Mouse (Mus musculus) left cerebral cortex, adult 2 months (tissue): Measurements from ENCODE around the gene Agbl3. TPM values are rescaled to one million over a fixed set of nuclear protein-coding genes. Genes with fewer than 3 reads are reported as not detected.

ENCODE experiments used
- DNase-seq, 2 experiments: peaks; one replicate each; pipeline ENCODE4 v3.0.0; 2021 to 2022; ENCODE audit warnings: low spot score in 2 of 2, mixed read lengths in 1 of 2; ENCODE audit errors: extremely low spot score in 1 of 2
- H3K27ac ChIP-seq: fragments of 200-600 bp; 2 replicates; pipeline ENCODE4 v1.8.1; 2022
- H3K4me3 ChIP-seq: fragments of 200-600 bp; 2 replicates; pipeline ENCODE4 v1.8.1; 2022
- CTCF ChIP-seq: fragments of 200-600 bp; IDR thresholded peaks from 2 replicates; pipeline ENCODE4 v1.8.1; 2022; ENCODE audit warnings: antibody characterized with exemption, mild to moderate bottlenecking, moderate library complexity
- intact Hi-C: fragments of 180-260 bp; cut with DNase I; formaldehyde crosslinking; loops from one replicate; pipeline ENCODE4 v1.15.1; 2025
- total RNA-seq, 2 experiments: library from RNA; stranded (reverse); gene quantifications; 2 replicates each; pipeline ENCODE4 v1.2.3; 2021

Gene Agbl3
- total RNA-seq, 2 experiments from 2014 or later = 13.8 to 14.3 TPM

DNA sequence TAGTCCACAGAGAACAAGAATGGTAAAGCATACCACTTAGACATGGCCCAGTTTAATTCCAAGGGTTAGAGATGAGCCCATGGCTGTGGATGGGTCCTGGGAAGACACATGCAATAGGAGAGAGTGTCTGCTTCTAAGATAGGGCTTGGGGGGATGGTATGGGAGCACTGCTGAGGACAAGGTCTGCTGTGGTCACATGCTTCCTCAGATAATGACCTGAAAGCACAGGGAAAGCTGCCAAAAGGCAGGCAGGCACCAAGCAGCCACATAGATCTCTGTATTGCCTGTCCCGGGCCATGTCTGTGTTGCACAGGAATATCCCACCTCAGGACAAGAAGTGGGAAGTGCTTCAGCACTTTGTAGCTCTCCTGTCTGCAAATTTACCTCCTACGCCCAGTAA, 118.9 kb downstream of the Agbl3 start:
- intact Hi-C loops = no loop called here
- H3K4me3 ChIP-seq = no peak overlapping the region
- no peak overlapping the region for H3K27ac ChIP-seq
- no peak for TF ChIP-seq CTCF
- DNase-seq = no peak

DNA sequence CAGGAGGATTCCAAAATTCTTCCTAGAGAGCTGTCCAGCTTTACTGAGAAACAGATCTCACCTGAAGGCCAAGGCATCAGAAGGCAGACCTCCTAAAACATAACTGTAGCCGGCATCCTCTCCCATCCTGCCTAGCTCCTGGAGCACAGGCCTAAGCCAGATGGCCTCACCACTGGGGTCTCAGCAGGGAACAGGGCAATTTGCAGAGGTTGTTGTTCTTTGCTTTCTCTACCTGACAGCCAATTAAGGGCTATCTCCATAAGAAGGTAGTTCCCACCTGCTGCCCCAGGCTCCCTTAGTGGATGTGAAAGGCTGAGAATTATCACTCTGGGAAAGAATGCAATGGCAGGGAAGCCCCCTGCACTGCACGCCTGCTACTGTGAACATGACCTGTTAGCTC, 120.8 kb downstream of the Agbl3 start:
- Histone ChIP-seq H3K27ac (no peak overlapping the region), H3K4me3 (no peak overlapping the region)
- no peak for TF ChIP-seq CTCF
- no peak for DNase-seq
- intact Hi-C loops = no loop called here

DNA sequence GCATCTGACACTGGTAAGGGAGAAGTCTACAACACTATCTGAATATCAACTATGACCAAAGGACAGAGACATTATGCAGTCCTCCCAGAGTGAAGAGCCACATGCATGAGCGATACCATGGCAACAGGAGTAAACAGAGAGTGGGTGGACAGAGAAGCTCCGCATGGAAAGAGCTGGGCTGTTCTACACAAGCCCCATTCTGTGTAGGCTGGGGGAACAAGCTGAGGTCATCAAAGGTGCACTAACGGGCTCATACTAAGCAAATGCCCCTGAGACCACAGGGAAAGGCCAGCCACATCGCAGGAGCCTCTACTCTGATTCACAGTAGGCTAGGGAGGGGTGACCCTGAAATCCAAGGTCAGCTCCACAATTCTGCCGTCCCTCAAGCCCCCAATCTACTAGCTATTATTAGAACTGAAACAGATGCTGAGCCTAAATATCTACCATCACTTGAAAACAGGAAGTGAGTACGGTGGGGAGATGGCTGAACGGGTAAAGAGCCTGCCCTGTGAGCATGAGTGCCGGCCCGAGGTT, 121.7 kb downstream of the Agbl3 start:
- intact Hi-C loops = no loop called here
- TF ChIP-seq CTCF = no peak
- Histone ChIP-seq H3K4me3 (no peak overlapping the region), H3K27ac (no peak overlapping the region)
- DNase-seq = no peak

DNA sequence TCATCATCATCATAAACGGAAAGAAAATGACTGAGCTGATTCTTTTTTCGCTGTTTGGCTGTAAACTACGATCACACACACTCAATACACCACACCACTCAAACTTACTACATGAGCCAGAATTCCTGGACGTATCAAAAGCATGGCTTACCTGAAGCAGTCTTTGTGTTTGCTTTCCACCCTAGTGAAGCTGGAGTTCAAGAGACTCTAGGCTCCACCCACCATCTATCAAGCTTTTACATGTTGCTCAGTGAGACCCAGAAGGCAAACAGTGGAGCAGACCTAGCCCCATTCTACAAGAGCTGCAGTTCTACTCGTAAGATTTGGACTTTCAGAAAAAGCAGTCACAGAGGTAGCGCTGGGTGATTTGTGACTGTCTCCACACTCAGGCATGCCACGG, 122.3 kb downstream of the Agbl3 start:
- DNase-seq = no peak
- H3K4me3 ChIP-seq = no peak overlapping the region
- no peak for TF ChIP-seq CTCF
- intact Hi-C loops = no loop called here
- no peak overlapping the region for H3K27ac ChIP-seq

DNA sequence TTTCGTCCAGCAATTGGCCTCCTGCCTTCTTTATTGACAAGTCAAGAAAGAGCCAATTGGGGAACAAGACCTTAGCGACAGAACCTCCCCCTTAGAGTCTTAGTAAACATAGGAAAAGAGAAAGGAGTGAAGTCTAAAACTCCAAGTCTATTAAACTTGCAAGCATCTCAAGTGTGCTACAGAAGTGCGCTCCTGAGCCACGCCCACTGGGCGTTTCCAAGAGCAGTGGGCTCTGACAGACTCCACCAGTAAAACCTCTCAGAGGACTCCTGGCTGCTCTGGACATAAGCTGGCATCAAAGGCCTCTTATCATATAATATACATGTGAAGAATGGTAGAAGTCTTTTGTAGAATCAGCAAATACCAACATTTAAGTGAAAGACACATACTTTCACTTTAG, 123.2 kb downstream of the Agbl3 start:
- Histone ChIP-seq H3K27ac (no peak overlapping the region), H3K4me3 (no peak overlapping the region)
- no peak for TF ChIP-seq CTCF
- intact Hi-C loops = no loop called here
- no peak for DNase-seq

DNA sequence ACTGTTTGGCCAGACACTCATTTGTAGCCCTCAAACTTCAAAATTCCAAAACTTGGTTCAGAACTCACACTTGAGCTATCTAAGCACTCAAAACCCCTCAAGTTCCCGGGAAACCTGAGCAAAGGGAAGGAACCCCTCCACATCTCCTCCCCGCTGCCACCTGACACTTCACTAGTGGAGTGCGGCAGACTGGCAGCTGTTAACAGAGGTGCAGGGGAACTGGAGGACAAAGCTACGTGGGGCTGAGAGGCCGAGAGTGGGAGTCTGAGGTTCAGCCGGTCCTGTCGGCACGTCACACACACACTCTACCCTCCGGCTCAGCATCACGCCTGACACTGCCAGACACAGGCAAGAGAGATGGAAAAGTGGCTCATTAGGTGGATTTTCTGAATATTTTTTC, 123.6 kb downstream of the Agbl3 start:
- no peak for TF ChIP-seq CTCF
- no peak overlapping the region for H3K4me3 ChIP-seq
- H3K27ac ChIP-seq = no peak overlapping the region
- intact Hi-C loops = no loop called here
- DNase-seq = no peak

DNA sequence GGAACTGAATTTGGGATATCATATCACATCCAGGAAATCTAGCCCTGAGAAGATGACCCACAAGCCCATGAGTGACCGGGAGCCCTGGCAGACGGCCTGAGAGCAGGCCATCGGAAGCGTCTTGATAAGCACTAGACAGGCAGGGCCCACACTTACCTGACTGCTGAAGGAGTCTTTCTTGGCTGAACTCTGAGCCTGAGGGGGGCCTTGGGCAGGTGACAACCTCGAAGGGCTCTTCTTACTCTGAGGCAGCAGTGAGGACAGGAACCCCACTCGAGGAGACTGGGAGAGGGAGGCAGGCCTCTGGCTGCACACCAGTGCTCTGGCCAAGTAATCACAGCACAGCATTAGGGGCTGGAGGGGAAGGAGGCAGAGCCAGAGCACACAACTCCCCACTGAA, 124.1 kb downstream of the Agbl3 start:
- no peak overlapping the region for H3K4me3 ChIP-seq
- no peak for DNase-seq
- no peak overlapping the region for H3K27ac ChIP-seq
- no peak for TF ChIP-seq CTCF
- intact Hi-C loops = no loop called here

DNA sequence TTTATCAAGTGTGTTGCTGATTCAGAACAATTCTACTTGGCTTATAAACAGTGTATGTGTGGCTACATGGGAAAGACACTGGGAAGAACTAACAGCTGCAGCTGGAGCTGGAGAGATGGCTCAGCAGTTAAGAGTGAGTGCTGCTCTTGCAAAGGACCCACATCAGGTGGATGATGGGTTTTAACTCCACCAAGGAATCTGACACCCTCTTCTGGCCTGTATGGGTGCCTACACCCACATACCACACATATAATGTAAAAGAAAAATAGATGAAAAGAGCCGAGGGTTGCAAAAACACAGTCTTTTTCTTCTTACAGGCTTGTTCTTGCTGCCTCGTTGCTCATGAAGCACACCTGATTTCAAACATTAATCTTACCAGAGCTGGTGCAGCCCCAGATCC, 125.9 kb downstream of the Agbl3 start:
- Histone ChIP-seq H3K4me3 (no peak overlapping the region), H3K27ac (no peak overlapping the region; the same call in 1 of the 2 replicates)
- peak; percentile 15 for TF ChIP-seq CTCF
- intact Hi-C loops = no loop called here
- no peak for DNase-seq

DNA sequence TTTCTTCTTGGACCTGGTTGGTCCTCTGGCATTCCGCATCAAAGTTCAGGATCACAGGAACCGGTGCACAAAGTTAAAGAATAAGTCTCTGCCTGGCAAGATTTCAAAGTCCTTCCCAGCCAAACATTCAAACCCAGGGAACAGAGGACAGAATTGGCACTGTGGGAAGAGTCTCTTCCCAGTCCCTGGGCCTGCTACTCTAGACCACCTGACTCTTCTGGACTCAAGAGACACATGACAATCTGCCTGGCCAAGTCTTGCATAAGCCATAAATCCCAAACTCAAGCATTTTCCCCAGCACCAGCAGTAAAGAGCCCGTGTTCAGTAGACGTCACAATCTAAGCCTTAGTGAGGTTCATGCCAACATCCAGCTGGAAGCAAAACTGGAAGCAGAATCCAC, 126.4 kb downstream of the Agbl3 start:
- no peak for TF ChIP-seq CTCF
- Histone ChIP-seq H3K27ac (peak overlapping the region; percentile 57), H3K4me3 (no peak overlapping the region)
- intact Hi-C loops = no loop called here
- no peak for DNase-seq

DNA sequence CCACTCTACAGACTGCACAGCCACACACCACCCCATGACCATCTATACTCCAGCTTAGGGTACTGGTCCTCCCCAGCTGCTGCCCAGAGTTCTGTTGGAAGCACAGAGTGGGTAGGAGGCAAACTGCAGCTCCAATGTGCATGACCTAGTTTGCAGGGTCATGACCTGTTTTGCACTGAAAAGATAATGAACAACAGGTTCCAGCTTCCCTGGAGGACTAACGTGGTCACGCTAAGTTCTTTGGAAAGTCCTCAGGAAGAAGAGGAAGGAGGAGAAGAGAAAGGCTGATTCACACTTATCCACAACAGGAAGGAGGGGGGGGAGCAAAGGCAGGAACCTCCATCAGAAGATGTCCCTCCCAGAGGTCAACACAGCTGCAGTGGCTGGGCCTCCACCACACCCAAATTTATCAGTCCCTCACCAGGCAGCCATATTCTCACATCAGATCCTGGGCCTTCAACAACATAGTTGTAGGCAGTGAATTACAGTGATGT, 126.9 kb downstream of the Agbl3 start:
- no peak for DNase-seq
- intact Hi-C loops = no loop called here
- Histone ChIP-seq H3K27ac (peak overlapping the region; percentile 57), H3K4me3 (no peak overlapping the region)
- no peak for TF ChIP-seq CTCF

DNA sequence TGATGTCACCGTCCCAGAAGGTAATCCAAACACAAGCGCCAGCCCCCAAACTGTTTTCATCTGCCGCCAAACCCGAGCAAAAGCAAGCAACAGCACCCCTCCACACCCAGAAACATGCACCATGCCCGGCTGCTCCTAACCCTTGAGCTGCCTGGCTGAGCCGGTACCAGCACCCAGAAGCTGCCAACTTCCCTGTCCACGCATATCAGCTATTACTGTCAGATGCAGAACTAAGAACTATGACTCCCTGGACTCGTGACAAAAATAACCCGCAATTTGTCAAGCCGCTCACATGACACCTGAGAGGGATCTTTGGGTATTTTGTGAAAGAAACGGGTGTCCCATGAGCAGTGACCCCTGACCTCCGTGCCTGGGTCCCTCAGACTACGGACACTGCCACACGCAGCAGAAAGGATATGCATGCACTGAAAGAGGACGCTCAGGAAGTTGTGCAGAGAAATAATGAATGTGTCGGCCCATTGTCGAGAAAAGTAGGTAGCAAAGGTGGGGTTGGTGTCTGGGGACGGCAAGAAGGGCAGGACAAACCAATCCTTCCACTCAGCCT, 127.5 kb downstream of the Agbl3 start:
- intact Hi-C loops = no loop called here
- no peak overlapping the region for H3K4me3 ChIP-seq
- H3K27ac ChIP-seq = peak overlapping the region; percentile 57
- DNase-seq = no peak
- no peak for TF ChIP-seq CTCF

Other genes starting within 250 kb of the Agbl3 start
- 10 to 100 TPM; 20.9 to 22.4 TPM for gene Cald1, start 181.9 kb upstream of the Agbl3 start, total RNA-seq
- gene Tmem140, start 82.7 kb downstream of the Agbl3 start, total RNA-seq = 1 to 10 TPM; 3.1 TPM
- 1 to 10 TPM; 5.6 to 7.2 TPM for gene Cyren, start 97.6 kb downstream of the Agbl3 start, total RNA-seq
- 10 to 100 TPM; 29.3 to 30.7 TPM for gene Wdr91, start 130.4 kb downstream of the Agbl3 start, total RNA-seq
- gene Stra8, start 139.7 kb downstream of the Agbl3 start, total RNA-seq = not detected
- gene Slc23a4, start 208.0 kb downstream of the Agbl3 start, total RNA-seq = 1 to 10 TPM; 1.1 to 1.4 TPM